Mouse (Mus musculus): ENCODE results near the gene Gucy1b1.

Gene Gucy1b1

DNA sequence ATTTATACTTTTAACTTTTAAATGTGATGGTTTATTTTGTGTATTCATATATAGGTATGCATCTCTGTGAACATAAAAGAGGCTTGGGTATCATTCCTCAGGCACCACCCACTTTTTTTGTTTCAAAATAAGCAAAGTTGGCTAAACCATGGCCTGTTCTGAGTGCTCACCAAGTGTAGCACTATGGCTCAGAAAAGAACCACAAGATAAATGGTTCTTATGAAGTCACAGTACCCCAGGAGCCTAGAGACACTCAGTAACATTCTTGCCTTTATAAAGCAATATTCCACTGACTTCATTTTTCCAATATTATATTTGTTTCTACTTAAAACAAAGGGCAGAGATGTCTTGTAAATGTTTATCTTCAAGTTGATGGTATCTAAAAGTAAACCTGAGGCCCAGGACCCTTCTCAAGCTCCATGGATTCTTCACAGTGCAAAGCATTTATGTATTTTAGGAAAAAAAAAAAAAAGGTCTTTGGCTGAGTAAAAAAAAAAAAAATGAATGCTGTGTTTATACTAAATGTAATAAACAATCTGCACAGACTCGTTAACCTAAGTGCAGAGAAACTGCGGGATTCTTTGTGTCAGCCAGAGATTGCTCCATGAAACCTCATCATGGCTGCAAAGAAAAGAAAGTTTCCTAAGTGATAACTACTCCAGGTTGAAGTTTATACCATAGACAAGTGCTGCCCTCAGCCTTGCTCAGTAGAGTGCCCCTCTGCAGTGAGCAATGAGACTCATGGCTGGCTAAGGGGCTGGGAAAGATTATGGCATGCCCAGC is 38.0 kb downstream of the Gucy1b1 start:
- in situ Hi-C loops (cut with MboI) = no loop called here

GRCm38 (mm10) chr3:82030008-82030748 is 44.3 kb downstream of the Gucy1b1 start:
- in situ Hi-C loops (cut with MboI) = no loop called here

- in situ Hi-C loops (cut with MboI) = no loop called here
Observed at GRCm38 (mm10) chr3:82029229-82029628, 45.3 kb downstream of the Gucy1b1 start.

- in situ Hi-C loops (cut with MboI) = no loop called here
Observed at GRCm38 (mm10) chr3:82027286-82027685, 47.2 kb downstream of the Gucy1b1 start.

- in situ Hi-C loops (cut with MboI) = no loop called here
Observed at GRCm38 (mm10) chr3:82023065-82023464, 51.4 kb downstream of the Gucy1b1 start.

DNA sequence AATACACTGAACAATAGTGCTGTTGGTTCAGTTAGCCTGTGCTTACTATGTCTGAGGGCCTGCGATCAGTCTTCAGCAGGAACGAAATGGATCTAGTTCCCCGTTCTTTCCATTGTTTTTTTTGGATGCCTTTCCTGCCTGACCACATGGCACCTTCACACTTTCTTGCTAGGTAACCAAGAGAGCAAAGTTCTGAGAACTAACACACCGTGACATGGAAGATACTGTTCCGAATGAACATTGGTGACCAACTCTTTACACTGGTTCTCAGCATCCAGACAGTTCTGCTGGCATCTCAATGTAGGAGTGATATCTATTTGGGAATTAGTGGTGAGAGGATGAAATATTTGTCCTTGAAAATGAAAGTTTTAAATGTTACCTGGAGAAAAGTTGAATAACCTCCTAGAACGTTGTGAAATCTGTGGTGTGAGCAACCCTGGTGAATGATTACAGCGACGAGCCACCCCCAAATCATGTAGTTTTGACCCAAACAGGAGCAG is 52.0 kb downstream of the Gucy1b1 start:
- in situ Hi-C loops (cut with MboI) = no loop called here

GRCm38 (mm10) chr3:82014148-82014703 is 60.3 kb downstream of the Gucy1b1 start:
- in situ Hi-C loops (cut with MboI) = no loop called here

- in situ Hi-C loops (cut with MboI) = no loop called here
Observed at GRCm38 (mm10) chr3:82007002-82007401, 67.5 kb downstream of the Gucy1b1 start.

DNA sequence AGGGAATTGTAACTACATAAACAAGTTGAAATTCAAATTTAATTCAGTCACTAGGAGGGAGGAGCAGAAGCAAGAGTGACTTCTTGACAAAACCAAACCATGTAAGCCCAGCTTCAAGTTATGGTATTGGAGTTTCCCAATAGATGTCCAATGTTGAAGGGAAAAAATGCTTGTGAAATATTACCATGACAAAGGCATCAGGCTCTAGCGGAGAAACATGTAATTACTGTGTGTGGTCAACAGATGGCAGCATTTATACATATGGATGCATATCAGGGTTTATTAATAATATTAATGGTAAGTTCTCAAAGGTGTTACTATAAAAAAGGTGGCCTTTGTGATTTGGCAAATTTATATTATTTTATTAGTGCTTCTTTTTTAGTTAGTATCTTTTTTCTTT is 78.5 kb downstream of the Gucy1b1 start:
- in situ Hi-C loops (cut with MboI) = no loop called here

- in situ Hi-C loops (cut with MboI) = no loop called here
Observed at GRCm38 (mm10) chr3:81995371-81995770, 79.1 kb downstream of the Gucy1b1 start.

DNA sequence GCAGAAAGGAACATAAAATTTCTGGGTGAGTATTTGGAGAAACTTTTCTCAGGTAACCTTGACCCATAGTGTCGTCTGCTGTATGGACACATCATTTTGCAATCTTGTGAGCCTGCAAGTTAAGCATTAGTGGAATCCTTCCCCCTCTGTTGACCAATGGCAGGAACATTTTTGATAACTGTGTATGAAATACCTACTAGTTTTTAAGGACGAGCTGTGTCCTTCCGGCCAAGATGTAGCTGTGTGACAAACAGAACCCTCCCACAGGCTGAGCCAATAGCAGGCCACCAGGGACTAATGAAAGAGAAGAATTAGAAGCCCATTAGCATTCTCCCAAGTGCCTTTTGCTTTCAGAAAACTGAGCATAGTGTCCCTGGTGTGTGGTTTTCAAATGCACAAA is 84.0 kb downstream of the Gucy1b1 start:
- in situ Hi-C loops (cut with MboI) = no loop called here

DNA sequence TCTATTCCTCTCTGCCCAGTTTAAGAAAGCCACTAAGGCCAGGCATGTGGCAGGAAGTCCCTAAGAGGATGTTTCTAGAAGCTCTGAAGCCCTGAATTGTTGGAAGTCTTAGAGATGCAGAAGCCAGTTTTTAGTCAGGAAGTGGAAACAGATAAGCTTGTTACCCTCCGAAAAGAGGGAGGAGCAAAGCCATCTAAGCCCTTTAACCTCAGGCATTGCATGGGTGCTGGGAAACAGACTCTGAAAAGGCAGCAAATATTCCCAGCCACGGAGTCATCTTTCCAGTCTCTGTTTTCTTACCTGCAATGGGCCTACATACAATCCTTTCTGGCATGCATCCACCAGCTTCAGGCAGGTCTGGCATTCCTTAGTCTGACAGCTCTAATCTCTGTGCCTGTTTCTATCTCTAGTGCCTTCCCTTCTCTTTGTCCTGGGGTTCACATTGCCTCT is 84.8 kb downstream of the Gucy1b1 start:
- in situ Hi-C loops (cut with MboI) = no loop called here

- in situ Hi-C loops (cut with MboI) = no loop called here
Observed at GRCm38 (mm10) chr3:81987628-81988027, 86.9 kb downstream of the Gucy1b1 start.

DNA sequence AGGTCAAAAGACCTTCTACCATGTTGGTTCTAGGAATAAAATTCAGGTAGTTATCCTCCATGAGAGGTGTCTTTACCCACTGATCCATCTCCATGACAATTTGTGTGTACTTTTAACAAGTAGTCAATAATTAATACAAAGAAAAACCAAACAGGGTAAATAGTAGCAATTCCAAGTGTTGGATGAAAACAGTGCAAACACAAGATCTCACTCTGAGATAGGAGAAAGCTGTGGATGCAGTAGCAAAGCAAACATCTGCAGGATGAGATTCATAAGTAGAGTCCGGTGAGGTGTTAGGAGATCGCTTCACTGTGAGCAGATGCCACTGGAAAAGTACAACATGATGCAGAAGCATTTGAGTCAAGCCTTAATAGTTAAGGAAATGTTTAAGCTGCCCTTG is 88.4 kb downstream of the Gucy1b1 start:
- in situ Hi-C loops (cut with MboI) = no loop called here

- in situ Hi-C loops (cut with MboI) = no loop called here
Observed at GRCm38 (mm10) chr3:81985100-81985499, 89.4 kb downstream of the Gucy1b1 start.

- in situ Hi-C loops (cut with MboI) = no loop called here
Observed at GRCm38 (mm10) chr3:81983120-81983895, 91.2 kb downstream of the Gucy1b1 start.
